Mouse (Mus musculus): Measurements from ENCODE around the gene Gas7.

DNA sequence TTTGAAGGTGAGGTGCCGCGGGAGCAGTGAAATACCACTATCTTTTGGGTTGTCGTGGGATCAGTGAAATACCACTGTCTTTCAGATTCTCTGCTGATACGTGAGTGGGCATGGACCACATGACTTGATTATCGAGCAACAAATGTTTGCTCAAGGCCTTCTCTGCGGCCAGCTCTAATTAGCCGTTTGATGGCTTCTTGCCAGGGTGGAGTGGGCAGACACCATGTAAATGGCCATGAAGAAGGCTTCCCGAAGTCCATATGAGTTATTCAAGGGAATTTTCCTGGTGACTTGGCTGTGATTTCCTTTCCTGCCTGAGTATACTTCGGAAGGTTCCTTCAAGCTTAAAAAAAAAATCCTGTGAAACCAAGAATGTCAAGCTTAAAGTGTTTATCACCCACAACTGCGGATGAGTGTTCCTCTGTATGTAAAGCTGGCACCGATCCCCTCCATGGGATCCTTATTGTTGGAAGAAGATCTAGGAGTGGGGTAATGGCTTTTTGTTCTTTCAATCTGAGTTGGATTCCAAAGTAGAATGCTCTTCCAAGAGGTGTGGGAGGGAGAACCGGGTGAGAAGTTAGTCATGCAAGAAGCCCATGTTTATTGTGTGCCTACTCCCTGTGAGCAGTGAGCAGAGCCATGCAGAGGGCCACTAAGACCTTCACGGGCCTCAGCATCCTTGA lies 161.5 kb downstream of the Gas7 start:
- TF ChIP-seq CTCF (IDR thresholded peaks at IDR 0.05) (no peak), EP300 (IDR thresholded peaks at IDR 0.05; ENCODE audit: insufficient read depth, low read depth, low read length) (no peak), POLR2A (IDR thresholded peaks at IDR 0.05; ENCODE audit: insufficient read depth, low read depth, low read length) (no peak)

All from heart, adult 2 months (tissue).